Mouse (Mus musculus) ES-Bruce4 (cell line): ENCODE results near the gene Fam192a.

Experiments
- CTCF ChIP-seq: IDR thresholded peaks from one replicate; pipeline ENCODE4 v1.8.1; 2011; ENCODE audit warnings: low read depth, low read length
- EP300 ChIP-seq: IDR thresholded peaks from 2 replicates; pipeline ENCODE4 v1.6.1; 2011; ENCODE audit warnings: low read depth, low read length; ENCODE audit not compliant: insufficient read depth

- TF ChIP-seq CTCF = no peak
- TF ChIP-seq EP300 = no peak
These were observed 7.6 kb downstream of the Fam192a start for GRCm38 (mm10) chr8:94594211-94594610.
